Mouse (Mus musculus) lung, postnatal 4 days (tissue): Measurements from ENCODE around the gene Maf.

Experiments
- DNase-seq, 2 experiments: peaks; one replicate each; pipeline ENCODE4 v3.0.0; 2021

The Maf gene

GRCm38 (mm10) chr8:115703056-115703455 is 4.5 kb downstream of the Maf start:
- no peak for DNase-seq

GRCm38 (mm10) chr8:115701001-115701400 is 6.6 kb downstream of the Maf start:
- no peak for DNase-seq

GRCm38 (mm10) chr8:115699151-115699550 is 8.4 kb downstream of the Maf start:
- DNase-seq: no peak

- no peak for DNase-seq
Observed at GRCm38 (mm10) chr8:115697410-115697809, 10.2 kb downstream of the Maf start.

GRCm38 (mm10) chr8:115696661-115697060 is 10.9 kb downstream of the Maf start:
- DNase-seq: no peak

GRCm38 (mm10) chr8:115687349-115687748 is 20.2 kb downstream of the Maf start:
- DNase-seq: no peak

GRCm38 (mm10) chr8:115683309-115683708 is 24.3 kb downstream of the Maf start:
- DNase-seq: no peak

GRCm38 (mm10) chr8:115679539-115679938 is 28.1 kb downstream of the Maf start:
- no peak for DNase-seq

- no peak for DNase-seq
Observed at GRCm38 (mm10) chr8:115664866-115665265, 42.7 kb downstream of the Maf start.

GRCm38 (mm10) chr8:115650110-115650521 is 57.5 kb downstream of the Maf start:
- DNase-seq: peak in 1 of 2 experiments; percentile 21

GRCm38 (mm10) chr8:115645139-115645538 is 62.5 kb downstream of the Maf start:
- no peak for DNase-seq

GRCm38 (mm10) chr8:115641936-115642335 is 65.7 kb downstream of the Maf start:
- no peak for DNase-seq

GRCm38 (mm10) chr8:115639951-115640350 is 67.6 kb downstream of the Maf start:
- DNase-seq: no peak

- no peak for DNase-seq
Observed at GRCm38 (mm10) chr8:115636751-115637150, 70.8 kb downstream of the Maf start.
